Mouse (Mus musculus): ENCODE data around the gene Polr3c. TPM values are rescaled to one million over a fixed set of nuclear protein-coding genes. Genes with fewer than 3 reads are reported as not detected.

Gene Polr3c
- polyA plus RNA-seq, 1 experiment, result 47.6 TPM

- H3K4me3 ChIP-seq (ENCODE audit: low read depth, low read length), result no peak overlapping the region
- H3K36me3 ChIP-seq (ENCODE audit: control insufficient read depth, insufficient read depth, low read length), result peaks cover 38% of the 10 kb centered on the region
- H3K4me1 ChIP-seq (ENCODE audit: control insufficient read depth, insufficient read depth, insufficient read length, low read length), result no peaks in the 10 kb centered on the region
- TF ChIP-seq POLR2A (IDR thresholded peaks at IDR 0.05; ENCODE audit: low read depth, low read length), result no peak
- no peak for TF ChIP-seq CTCF (IDR thresholded peaks at IDR 0.05; ENCODE audit: extremely low read depth, insufficient read length, insufficient replicate concordance, low read depth, low read length)
- 39% methylated on average over 7 of the region's 7 CpGs for WGBS
- no peak overlapping the region for H3K27ac ChIP-seq (ENCODE audit: insufficient read depth, low read depth, low read length)
- H3K27me3 ChIP-seq (ENCODE audit: control insufficient read depth, insufficient read depth, low read length), result no peaks in the 10 kb centered on the region
These were observed 27.1 kb downstream of the Polr3c start for GRCm38 (mm10) chr3:96700376-96700775.

DNA sequence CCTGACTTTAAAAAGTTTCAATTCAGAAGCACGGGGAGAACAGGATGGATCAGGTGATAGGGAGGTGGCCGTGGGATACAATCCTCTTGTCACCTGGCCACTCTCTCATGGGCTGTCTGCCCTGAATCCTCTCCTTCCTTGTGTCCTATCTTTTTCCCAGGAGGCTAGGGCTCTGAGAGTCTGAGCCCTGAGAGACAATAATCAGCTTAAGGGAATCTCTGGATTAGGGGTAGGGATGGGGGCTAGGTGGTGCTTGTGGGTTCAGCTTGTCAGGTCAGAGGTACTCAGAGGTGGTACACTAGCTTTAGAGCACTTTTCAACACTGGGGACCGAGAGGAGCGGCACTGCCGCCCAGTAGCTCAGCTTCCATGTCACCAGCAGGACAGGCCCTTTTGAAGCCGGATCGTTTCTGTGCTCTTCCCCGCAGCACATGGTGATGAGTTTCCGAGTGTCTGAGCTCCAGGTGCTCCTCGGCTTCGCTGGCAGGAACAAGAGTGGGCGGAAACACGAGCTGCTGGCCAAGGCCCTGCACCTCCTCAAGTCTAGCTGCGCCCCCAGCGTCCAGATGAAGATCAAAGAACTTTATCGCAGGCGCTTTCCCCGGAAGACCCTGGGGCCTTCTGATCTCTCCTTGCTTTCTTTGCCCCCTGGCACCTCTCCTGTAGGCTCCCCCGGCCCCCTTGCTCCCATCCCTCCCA, 28.3 kb downstream of the Polr3c start:
- WGBS, result 82% methylated on average over 19 of the region's 19 CpGs
- no peak overlapping the region for H3K27ac ChIP-seq (ENCODE audit: insufficient read depth, low read depth, low read length)
- no peak for TF ChIP-seq POLR2A (IDR thresholded peaks at IDR 0.05; ENCODE audit: low read depth, low read length)
- TF ChIP-seq CTCF (IDR thresholded peaks at IDR 0.05; ENCODE audit: extremely low read depth, insufficient read length, insufficient replicate concordance, low read depth, low read length), result no peak
- peaks cover 30% of the 10 kb centered on the region for H3K36me3 ChIP-seq (ENCODE audit: control insufficient read depth, insufficient read depth, low read length)
- no peaks in the 10 kb centered on the region for H3K4me1 ChIP-seq (ENCODE audit: control insufficient read depth, insufficient read depth, insufficient read length, low read length)
- no peaks in the 10 kb centered on the region for H3K27me3 ChIP-seq (ENCODE audit: control insufficient read depth, insufficient read depth, low read length)
- H3K4me3 ChIP-seq (ENCODE audit: low read depth, low read length), result no peak overlapping the region

- TF ChIP-seq CTCF (IDR thresholded peaks at IDR 0.05; ENCODE audit: extremely low read depth, insufficient read length, insufficient replicate concordance, low read depth, low read length) (no peak), POLR2A (IDR thresholded peaks at IDR 0.05; ENCODE audit: low read depth, low read length) (peak; percentile 77)
- peaks cover 17% of the 10 kb centered on the region for H3K36me3 ChIP-seq (ENCODE audit: control insufficient read depth, insufficient read depth, low read length)
- peak overlapping the region; percentile 88 for H3K27ac ChIP-seq (ENCODE audit: insufficient read depth, low read depth, low read length)
- peak overlapping the region; percentile 98 for H3K4me3 ChIP-seq (ENCODE audit: low read depth, low read length)
- WGBS, result under 1% methylated on average over 75 of the region's 85 CpGs
- no peaks in the 10 kb centered on the region for H3K27me3 ChIP-seq (ENCODE audit: control insufficient read depth, insufficient read depth, low read length)
- H3K4me1 ChIP-seq (ENCODE audit: control insufficient read depth, insufficient read depth, insufficient read length, low read length), result 0 out of 2 replicates have a peak, but pooled peaks cover 2% of the 10 kb centered on the region
These were observed 30.4 kb downstream of the Polr3c start for GRCm38 (mm10) chr3:96696766-96697732.

GRCm38 (mm10) chr3:96696198-96696765, 31.1 kb downstream of the Polr3c start, which contains the start of gene Pias3:
TSS of gene Pias3 (plus strand) at chr3:96696384.
- Histone ChIP-seq H3K27me3 (ENCODE audit: control insufficient read depth, insufficient read depth, low read length) (no peaks in the 10 kb centered on the region), H3K27ac (ENCODE audit: insufficient read depth, low read depth, low read length) (peak within 1 kb of the TSS; percentile 88), H3K36me3 (ENCODE audit: control insufficient read depth, insufficient read depth, low read length) (peaks cover 11% of the 10 kb centered on the region), H3K4me1 (ENCODE audit: control insufficient read depth, insufficient read depth, insufficient read length, low read length) (0 out of 2 replicates have a peak, but pooled peaks cover 2% of the 10 kb centered on the region), H3K4me3 (ENCODE audit: low read depth, low read length) (peak within 1 kb of the TSS; percentile 98)
- WGBS, result 1% methylated on average over 35 of the region's 35 CpGs
- TF ChIP-seq CTCF (IDR thresholded peaks at IDR 0.05; ENCODE audit: extremely low read depth, insufficient read length, insufficient replicate concordance, low read depth, low read length) (no peak), POLR2A (IDR thresholded peaks at IDR 0.05; ENCODE audit: low read depth, low read length) (no peak)

DNA sequence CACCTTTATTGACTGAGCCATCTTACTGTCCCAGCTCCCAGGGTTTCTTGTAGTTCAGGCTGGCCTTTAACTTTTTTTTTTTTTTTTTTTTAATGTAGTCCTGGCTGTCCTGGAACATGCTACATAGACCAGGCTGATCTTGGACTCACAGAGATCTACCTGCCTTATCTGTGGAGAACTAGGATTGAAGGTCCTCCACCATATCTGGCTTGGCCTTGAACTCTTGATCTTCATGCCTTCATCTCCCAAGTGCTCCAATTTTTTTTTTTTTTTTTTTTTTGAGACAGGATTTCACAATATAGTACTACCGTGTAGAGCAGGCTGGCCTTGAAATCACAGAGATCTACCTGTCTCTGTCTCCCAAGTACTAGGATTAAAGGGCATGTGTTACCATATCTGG, 33.8 kb downstream of the Polr3c start:
- H3K27me3 ChIP-seq (ENCODE audit: control insufficient read depth, insufficient read depth, low read length), result peaks cover 5% of the 10 kb centered on the region; the same call in 1 of the 2 replicates
- 38% methylated on average over 1 of the region's 1 CpGs for WGBS
- no peak for TF ChIP-seq CTCF (IDR thresholded peaks at IDR 0.05; ENCODE audit: extremely low read depth, insufficient read length, insufficient replicate concordance, low read depth, low read length)
- no peak for TF ChIP-seq POLR2A (IDR thresholded peaks at IDR 0.05; ENCODE audit: low read depth, low read length)
- no peak overlapping the region for H3K4me3 ChIP-seq (ENCODE audit: low read depth, low read length)
- no peaks in the 10 kb centered on the region for H3K36me3 ChIP-seq (ENCODE audit: control insufficient read depth, insufficient read depth, low read length)
- 0 out of 2 replicates have a peak, but pooled peaks cover 2% of the 10 kb centered on the region for H3K4me1 ChIP-seq (ENCODE audit: control insufficient read depth, insufficient read depth, insufficient read length, low read length)
- no peak overlapping the region for H3K27ac ChIP-seq (ENCODE audit: insufficient read depth, low read depth, low read length)

DNA sequence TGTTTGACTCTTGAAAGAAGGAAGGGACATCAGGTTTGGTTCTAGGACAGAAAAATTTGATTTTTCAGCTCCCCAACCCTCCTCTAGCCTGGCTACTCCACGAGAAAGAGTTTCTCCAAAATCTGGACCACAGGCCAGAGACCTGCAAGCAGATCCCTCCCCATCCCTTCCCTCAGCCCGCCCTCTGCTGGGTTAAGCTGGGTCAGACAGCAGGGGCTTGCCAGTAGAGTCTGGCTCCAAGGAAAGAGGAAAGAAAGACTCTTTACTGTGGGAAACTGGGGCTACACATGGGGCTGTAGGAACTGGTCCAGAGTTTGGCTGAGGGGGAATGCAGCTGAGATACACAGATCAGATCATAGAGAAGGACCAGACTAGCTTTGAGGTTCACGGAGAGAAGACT, 34.9 kb downstream of the Polr3c start:
- 40% methylated on average over 3 of the region's 3 CpGs for WGBS
- H3K4me1 ChIP-seq (ENCODE audit: control insufficient read depth, insufficient read depth, insufficient read length, low read length), result 0 out of 2 replicates have a peak, but pooled peaks cover 2% of the 10 kb centered on the region
- no peak overlapping the region for H3K4me3 ChIP-seq (ENCODE audit: low read depth, low read length)
- H3K27ac ChIP-seq (ENCODE audit: insufficient read depth, low read depth, low read length), result no peak overlapping the region
- no peaks in the 10 kb centered on the region for H3K36me3 ChIP-seq (ENCODE audit: control insufficient read depth, insufficient read depth, low read length)
- TF ChIP-seq POLR2A (IDR thresholded peaks at IDR 0.05; ENCODE audit: low read depth, low read length) (no peak), CTCF (IDR thresholded peaks at IDR 0.05; ENCODE audit: extremely low read depth, insufficient read length, insufficient replicate concordance, low read depth, low read length) (peak; percentile 24; the same call in 1 of the 2 replicates)
- peaks cover 5% of the 10 kb centered on the region; the same call in 1 of the 2 replicates for H3K27me3 ChIP-seq (ENCODE audit: control insufficient read depth, insufficient read depth, low read length)

Measured in small intestine, adult 2 months (tissue).